Mouse (Mus musculus): ENCODE measurements around the gene Gm10961.
A peak's percentile ranks its signal among the peaks of the same experiment; 100 is the strongest.

The Gm10961 gene

DNA sequence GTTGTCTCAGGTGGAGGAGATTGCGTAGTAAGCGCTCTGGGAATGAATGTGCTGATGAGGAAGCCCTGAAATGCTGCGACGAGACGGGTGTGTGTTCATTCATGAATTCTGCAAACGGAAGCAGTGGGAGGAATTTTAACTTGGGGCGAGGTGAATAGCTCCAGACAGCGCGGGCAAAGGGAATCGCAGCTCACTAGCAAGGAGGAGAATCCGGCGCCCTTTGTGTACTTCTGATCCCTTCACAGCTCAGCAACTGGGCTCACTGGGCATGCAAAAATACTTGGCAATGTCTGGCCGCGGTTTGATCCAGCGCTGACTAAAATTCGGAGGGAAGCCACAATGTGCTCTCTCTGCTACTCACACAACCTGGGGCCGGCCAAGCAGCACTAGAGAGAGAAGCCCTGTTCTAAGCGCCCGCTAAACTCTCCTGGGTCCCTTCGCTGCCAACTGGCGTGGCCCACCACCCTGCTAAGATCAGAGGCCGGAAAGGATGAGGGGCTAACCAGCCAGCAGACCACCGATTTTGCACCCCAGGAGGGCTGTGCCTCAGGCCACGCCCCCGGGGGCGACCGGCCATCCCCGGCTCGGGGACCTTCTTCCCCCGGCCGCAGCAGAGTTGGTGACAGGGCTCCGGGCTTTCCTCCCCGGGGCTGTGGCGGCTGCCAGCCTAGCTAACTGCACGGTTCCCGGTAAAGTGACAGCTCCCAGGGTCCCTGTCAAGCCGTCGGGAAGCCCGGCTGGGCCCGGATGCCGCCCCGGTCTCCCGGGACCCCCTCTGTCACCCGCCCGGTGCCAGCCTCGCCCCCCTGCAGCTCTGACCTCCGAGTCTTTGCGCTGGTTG, at the start of gene Gm10961:
Gm10961 (plus strand) TSS at position 641 of the 841 bp plus-strand sequence.
- no peak for DNase-seq (ENCODE audit: low read depth, low spot score)

DNA sequence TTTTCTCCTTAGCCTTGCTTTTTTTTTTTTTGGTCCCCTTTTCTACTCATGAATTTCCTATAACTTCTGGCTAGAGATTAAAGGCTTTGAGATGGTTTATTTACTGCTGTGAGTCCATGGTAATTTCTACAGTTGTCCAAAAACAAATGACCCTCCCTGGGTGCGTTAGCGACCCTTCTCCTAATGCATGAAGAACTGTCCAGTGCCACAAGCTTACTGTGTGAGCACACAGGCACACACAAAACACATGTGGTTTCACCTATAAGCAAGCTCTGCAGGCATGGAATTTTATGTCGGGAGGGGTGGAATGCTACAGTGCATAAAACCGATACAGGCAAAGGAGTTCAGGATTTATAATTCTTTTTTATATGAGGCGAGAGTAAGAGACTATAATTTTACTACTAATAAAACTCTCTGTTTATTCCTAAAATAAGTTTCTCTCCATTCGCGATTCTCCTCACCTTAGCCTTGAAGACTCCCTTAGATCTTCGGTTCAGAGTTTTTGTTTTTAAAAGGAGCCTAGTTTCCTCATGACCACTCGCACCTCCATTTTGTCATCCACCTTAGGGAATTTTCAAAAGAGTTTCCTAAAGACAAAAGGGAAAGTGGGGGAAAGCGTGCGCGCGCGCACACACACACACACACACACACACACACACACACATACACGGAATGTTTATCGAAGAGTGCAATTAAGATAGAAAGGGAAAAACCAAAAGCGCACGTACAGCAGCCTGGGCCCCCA, 48.8 kb upstream of the Gm10961 start:
- DNase-seq (ENCODE audit: low read depth, low spot score): no peak

DNA sequence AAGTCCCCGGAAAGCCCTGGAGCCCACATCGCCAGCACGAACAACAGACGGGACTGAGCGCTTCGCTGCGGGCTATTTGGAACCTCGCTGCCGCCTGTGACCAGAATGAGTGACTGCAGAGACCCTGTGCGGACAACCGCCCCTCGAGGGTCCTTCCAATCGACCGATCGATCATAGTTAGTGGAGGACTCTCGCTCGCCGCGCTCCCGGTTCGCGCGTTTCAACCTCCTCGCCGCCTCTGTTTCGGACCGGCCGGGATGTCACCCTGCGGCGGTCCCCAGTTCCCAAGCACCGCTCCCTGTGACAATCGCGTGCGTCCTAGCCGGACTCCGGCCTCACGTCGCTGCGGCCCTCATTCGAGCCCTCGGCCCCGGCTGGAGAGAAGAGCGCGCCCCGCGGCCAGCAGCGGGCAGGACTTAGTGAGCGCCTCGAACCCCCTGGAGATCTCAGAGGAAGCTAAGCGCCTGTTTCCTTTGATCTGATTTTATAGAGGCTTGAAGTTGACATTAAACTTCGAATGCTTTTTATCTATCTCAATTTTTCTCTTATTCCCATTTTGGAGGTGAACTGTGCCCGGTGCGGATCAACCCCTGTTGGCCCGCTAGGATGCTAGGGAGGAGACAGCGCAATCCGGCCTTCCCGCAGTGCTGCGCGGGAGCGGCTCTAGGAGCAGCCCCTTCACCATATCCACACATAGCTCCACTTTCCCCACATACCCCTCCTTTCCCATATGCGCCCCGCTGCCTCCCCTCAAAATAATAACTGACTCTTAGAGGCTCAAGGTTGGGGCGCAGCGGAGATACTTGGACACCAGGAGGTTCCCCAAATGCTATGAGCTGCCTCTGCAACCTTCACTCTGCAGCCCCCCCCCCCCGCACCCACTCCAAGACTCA, 48.0 kb upstream of the Gm10961 start:
- no peak for DNase-seq (ENCODE audit: low read depth, low spot score)

DNA sequence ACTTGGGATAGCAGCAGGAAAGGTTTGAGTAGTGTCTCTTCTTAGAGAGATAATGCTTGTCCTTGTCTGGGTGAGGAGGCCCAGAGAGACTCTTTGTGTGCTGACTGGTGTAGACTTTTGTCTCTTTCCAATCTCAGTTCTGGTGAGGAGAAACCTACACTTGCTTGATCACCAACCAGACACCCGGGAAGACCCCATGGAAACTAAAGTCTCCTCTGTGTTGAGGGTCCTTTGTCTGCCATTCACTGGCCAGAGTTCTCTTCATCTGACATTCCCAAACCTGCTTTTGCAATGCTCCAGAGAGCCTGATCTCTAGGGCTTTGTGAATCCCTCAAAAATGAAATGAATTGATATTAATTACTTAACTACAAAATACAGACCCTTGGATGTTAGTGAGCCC, 47.2 kb upstream of the Gm10961 start:
- DNase-seq (ENCODE audit: low read depth, low spot score): no peak

DNA sequence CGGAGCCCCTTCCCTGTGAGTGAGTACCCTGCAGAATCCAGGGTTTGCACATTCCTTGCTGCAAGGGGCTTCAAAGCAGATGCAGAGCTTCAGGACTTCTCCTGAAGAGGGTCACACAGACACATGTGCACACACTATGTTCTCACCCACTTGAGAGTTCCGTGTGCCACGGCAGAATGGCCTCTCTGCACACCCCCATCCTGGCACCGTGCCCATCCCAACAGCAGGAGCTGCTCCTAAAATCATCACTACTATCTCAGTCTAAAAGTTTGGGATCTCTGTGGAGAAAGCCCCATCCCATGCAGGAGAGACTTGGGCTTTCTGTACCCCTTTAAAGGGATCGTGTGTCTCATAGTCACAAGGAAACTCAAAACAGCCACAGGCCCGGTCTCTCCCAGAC, 44.6 kb upstream of the Gm10961 start:
- DNase-seq (ENCODE audit: low read depth, low spot score): no peak

DNA sequence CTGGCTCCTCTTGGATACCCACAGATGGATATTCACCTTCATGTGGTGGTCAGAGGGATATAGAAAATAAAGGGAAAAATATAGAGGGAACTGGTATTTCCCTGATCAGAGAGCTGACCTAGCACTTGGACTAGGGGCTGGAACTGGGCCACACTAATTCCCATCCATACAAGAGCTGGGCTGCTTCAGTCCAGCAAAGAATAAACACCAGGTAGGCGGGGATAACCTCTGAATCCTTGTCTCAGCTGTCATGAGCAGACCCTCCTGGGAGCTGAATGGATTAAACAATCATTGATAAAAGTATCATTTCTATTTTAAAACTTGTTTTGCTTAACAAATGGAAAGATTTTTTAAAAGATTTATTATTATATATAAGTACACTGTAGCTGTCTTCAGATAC, 39.5 kb upstream of the Gm10961 start:
- no peak for DNase-seq (ENCODE audit: low read depth, low spot score)

DNA sequence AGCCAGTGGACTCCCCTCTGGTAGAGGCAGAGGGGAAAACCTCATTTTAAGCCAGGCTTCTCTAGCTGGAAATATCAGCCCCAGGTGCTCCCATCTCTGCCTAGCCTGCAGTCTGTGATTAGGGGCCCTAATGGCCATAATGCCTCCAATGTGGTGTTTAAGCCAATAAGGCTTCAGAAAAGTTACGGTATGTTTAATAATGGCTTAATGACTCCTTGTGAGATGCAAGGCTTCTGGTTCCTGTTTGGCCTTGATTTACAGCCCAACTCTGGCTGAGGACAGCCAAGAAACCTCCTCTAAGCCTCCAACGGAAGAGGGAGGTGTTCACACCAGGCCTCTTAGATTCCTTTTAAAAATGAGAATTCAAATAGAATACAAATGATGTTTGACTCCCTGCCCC, 37.5 kb upstream of the Gm10961 start:
- no peak for DNase-seq (ENCODE audit: low read depth, low spot score)

DNA sequence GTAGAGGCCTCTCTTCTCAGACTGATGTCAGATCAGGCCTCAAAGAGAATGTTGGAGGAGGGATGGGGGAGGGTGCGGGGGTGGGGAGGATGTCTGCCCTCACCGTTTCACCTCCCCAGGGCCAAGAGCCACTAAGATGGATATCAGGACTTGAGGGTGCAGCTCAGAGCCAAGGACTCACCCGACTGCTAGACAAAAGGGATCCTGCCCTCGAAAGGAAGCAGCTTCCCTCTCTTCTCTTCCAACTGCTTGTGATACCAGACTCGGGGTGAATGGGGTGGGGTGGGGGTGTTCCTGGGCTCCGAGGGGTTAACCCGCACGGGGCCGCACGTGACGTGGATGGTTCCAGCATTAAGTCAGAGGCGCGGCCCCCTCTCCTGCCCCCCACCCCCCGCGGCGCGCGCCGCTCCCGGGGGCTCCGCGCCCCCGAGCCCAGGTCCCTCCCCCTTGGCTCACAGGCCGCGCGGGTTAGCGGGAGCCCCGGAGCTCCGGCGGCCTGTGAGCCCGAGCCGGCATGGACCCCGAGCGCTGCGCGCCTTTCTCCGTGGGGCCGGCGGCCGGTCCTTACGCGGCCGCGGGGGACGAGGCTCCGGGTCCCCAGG, 36.4 kb upstream of the Gm10961 start, which contains the start of gene Alx3:
Alx3 (plus strand) TSS at position 370 of the 602 bp plus-strand sequence.
- DNase-seq (ENCODE audit: low read depth, low spot score): no peak

DNA sequence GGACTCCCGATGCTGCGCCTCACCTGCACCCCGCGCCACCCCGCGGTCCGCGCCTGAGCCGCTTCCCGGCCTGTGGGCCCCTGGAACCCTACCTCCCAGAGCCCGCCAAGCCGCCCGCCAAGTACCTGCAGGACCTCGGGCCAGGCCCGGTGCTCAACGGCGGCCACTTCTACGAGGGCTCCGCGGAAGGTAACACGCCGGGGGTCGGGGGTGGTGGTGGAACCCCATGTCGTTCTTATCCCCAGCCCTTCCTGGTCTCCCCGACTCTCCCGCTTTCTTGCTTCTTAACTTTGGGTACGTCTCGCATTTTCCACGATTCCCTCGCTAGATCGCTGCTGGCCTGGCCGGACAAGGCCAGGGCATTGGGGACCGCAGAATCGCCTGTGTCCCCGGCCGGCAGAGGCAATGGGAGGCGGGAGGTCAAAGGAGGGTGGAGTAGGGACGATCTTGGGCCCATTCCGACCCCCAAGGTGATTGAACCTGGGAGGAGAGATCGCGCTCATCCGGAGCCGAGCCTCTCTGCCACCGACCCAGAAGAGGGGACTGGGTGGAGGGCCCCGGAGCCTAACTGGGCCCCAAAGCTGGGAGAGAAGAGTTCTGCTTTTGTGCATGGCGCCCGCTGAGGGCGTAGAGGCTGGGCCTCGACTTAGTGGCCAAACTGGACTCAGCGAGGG, 35.7 kb upstream of the Gm10961 start:
- no peak for DNase-seq (ENCODE audit: low read depth, low spot score)

DNA sequence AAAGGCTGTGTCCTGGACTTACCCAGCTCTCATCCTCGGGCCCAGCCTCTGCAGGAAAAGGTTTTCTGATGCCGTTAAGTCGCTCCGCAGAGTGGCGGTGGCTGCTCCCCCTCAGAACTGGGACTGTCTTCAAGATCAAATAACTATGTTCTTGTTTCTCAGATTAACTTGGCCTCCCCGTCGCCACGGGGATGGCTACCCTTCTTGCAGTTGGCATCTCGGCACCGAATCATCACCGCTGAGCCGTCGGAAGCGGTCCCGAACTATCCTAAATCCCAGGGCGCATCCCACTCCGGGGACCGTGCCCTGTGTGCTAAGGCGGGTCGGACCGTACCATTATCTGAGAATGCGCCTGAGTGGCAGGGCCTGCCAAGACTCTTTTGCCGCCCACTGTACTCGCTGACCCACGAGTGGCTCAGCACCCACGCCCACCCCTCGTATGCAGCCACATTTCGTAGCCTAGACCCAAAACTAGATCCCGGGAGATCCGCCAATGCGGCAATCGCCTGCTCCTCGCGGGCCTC, 35.1 kb upstream of the Gm10961 start:
- no peak for DNase-seq (ENCODE audit: low read depth, low spot score)

DNA sequence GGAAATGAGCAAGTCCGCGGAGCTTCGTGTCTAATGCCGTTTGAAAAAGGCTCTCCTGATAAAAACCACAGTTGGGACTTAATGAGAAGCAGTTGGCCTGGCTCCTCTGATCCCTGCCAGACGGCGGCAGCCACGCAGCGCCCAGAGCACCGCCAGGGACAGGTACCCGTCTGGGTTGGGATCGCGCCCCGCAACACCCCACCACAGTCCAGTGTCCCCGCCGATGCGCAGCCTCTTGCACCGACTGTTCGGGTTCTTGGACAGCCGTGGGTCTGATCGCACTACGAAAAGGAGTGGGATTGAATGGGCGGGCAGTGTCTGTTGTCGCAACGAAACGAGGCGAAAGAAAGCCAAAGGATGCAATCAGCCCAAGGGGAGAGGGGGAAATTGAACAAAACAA, 34.6 kb upstream of the Gm10961 start:
- DNase-seq (ENCODE audit: low read depth, low spot score): no peak

DNA sequence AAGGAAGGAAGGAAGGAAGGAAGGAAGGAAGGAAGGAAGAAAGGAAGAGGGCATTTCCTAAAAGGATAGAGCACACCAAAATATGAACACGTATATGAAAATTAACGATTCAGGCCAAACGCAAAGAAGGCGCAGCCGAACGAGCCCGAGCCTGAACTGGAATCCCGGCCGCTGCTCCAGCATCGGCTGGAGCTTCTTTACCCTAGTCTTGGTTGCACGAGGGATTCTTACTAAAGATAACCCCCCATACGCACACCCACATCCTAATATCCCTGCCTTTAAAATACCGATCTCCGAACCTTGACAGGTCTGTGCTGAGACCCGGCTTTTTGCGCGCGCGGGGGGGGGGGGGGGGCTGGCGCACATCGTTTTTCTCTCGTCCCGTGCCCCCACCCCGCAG, 34.0 kb upstream of the Gm10961 start:
- DNase-seq (ENCODE audit: low read depth, low spot score): no peak

DNA sequence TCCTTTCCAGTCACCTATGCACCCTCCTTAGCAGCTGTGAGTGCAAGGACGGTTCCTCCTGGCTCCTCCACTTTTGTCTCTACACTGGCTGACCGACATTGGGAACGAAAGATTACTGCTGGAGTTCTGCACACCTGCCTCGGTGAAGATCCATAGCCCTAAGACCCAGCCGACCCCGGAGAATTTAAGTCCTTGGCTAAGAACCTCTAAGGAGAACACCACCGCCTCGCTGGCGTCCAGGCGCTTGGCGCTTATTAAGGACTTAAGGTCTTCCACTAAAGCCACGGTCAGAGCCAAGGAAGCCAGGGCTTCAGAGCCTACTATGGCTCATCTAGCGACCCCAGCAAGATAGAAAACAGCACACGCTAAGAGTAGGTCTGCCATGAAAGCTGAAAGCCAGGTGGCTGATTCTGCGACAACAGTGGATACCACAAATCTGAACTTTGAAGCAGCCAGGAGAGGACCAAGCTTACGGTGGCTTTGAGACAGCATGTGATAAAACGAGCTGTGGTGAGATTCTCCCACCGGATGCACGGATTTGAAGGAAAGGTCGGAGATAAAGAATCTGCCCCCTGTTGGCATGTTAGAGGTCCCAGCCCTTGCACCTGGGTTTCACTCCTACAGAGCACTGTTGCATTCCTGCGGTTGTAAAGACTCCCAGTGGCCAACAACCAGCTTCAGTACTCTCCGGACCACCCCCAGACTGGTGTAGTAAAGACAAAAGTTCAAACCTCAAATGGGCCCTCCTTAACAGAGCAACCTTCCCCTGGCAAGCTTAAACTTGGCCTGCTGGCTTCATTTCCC, 33.3 kb upstream of the Gm10961 start:
- DNase-seq (ENCODE audit: low read depth, low spot score): no peak

DNA sequence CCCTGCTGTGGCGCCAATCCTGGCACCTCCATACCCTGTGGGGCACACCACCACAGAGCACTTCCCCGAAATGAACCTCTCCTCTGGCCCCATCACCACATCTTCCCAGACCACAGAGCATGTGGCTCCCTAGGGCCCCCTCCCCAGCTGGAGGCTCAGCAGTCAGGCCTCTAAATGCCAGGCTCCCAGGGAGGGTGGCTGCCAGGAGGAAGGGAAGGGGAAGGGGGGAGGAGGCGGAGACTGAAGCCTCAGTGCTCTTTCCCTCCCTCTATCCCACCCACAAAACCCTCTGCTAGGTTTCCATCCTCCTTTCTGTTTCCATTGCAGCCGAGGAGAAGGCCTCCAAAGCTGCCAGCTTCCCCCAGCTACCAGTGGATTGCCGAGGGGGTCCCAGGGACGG, 31.0 kb upstream of the Gm10961 start:
- no peak for DNase-seq (ENCODE audit: low read depth, low spot score)

DNA sequence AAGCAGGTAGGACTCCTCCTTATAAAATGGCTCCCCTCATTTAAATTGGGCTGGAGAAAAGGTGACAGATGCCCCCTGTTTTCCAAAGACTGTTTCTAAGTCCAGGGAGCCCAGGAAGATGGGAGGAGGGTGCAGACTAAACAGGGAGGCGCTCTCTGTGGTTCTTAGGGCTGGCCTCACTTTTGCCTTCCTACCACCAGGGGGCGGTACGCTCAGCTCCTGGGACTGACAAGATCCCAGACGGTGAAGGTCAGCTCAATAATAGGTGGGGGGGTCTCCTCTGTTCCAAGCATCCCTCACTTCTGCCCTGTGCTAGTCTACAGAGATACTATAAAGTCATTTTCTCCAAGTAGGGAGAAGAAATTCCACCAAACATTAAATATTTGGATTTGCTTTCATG, 25.8 kb upstream of the Gm10961 start:
- peak; percentile 43 for DNase-seq (ENCODE audit: low read depth, low spot score)

DNA sequence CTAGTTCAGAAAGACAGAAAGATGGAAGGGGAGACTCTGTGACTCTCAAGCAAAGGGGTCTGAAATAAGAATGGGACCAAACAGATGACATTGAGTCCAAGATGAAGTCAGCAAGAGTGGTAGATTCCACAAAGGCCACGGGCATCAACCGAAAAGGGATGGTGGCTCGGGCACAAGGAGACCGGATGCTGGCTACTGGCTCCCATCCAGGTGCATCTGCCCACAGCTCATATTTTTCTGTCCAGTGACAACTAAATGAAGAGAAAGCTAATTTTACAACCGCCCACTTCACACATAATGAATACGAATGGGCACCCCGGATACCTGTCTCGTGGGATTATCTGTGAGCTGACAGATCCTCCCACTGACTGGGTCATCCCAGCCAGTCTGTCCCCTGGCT, 23.9 kb upstream of the Gm10961 start:
- DNase-seq (ENCODE audit: low read depth, low spot score): no peak

DNA sequence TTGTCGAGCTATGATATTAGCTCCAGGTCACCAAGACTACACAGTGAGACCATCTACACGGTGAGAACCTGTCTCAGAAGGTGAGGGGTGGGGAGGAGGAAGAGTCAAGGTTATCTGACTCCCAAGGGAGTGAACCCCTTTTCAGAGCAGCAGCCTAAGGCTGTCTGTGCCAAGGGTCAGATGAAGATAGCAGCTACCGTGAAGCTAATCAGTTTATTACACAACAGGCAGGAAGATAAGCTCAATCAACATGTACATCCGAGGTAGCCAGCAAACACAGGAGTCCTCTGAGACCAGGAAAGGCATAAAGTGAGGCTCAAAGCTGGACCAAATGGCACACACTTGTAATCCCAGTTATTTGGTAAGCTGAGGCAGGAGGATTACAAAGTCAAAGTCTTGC, 22.3 kb upstream of the Gm10961 start:
- DNase-seq (ENCODE audit: low read depth, low spot score): no peak

DNA sequence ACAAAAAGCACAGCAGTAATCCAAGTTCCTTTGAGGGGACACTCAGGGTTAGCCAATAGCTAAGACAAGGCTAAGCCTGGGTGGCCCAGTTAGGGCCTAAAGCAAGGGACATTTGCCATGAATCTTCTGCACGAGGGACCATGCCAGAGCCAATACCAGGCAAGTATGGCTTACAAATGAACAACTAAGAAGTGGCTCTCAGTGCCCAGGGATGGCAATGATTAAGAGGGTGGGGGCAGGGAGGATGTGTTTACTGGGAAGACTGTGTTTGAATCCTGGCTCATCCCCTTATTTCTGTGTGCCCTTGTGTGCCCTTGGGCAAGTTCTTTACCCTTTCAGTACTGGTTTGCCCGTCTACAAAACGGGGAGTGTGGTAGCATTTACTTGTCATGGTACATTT, 21.7 kb upstream of the Gm10961 start:
- DNase-seq (ENCODE audit: low read depth, low spot score): no peak

DNA sequence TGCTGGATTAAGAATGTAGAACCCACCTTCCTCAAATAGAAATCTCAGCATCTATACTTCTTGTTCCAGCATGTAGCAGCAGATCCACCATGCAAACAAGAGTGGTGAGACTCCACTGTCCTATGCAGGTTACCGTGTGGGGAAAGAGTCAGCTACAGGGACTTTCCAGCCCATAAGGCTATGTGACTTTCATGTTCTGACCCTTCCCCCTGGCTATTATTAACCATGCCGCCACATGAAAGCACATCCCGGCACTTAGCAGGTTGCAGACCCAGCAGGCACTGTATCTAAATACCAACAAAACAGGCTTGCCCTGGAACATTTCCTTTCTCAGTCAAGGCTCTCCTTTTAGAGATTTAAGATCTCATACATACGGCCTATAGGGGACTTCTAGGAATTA, 19.7 kb upstream of the Gm10961 start:
- DNase-seq (ENCODE audit: low read depth, low spot score): no peak

Data from WW6 (cell line).